Mouse (Mus musculus) heart, embryonic 12.5 days (tissue): Measurements from ENCODE around the gene Umodl1. TPM values are rescaled to one million over a fixed set of nuclear protein-coding genes. Genes with fewer than 3 reads are reported as not detected.

Experiments
- ATAC-seq: fragments of 200-750 bp; cut with Nextera tagmentation; 2 replicates; pipeline ENCODE4 v1.8.0; 2017; ENCODE audit warnings: moderate TSS enrichment, moderate library complexity; ENCODE audit not compliant: insufficient number of reproducible peaks, low FRiP score
- H3K27ac ChIP-seq: fragments of 300-500 bp; sonication (generic); 2 replicates; pipeline ENCODE4 v1.5.1; 2016; ENCODE audit warnings: mild to moderate bottlenecking, moderate library complexity; ENCODE audit not compliant: poor library complexity, severe bottlenecking
- H3K27me3 ChIP-seq: fragments of 300-500 bp; sonication (generic); replicated peaks from 2 replicates; pipeline ENCODE4 v1.6.1; 2016; ENCODE audit warnings: mild to moderate bottlenecking, moderate library complexity
- H3K36me3 ChIP-seq: fragments of 300-500 bp; sonication (generic); 2 replicates; pipeline ENCODE4 v1.6.1; 2016; ENCODE audit warnings: mild to moderate bottlenecking, moderate library complexity
- H3K4me1 ChIP-seq: fragments of 300-500 bp; sonication (generic); replicated peaks from 2 replicates; pipeline ENCODE4 v1.6.1; 2016; ENCODE audit warnings: mild to moderate bottlenecking
- H3K4me2 ChIP-seq: fragments of 300-500 bp; sonication (generic); 2 replicates; pipeline ENCODE4 v1.6.1; 2016; ENCODE audit warnings: mild to moderate bottlenecking, moderate library complexity
- H3K4me3 ChIP-seq: fragments of 300-500 bp; sonication (generic); 2 replicates; pipeline ENCODE4 v1.5.1; 2016; ENCODE audit warnings: mild to moderate bottlenecking
- H3K9ac ChIP-seq: fragments of 300-500 bp; sonication (generic); 2 replicates; pipeline ENCODE4 v1.6.1; 2016; ENCODE audit warnings: mild to moderate bottlenecking, moderate library complexity
- H3K9me3 ChIP-seq: fragments of 300-500 bp; sonication (generic); replicated peaks from 2 replicates; pipeline ENCODE4 v1.6.1; 2016; ENCODE audit warnings: mild to moderate bottlenecking, moderate library complexity
- WGBS: fragments of 180-500 bp; shearing (Covaris S2); methylation state at CpG from one replicate; pipeline ENCODE4 v1.1.7; 2016; 5-methylcytosine and 5-hydroxymethylcytosine counted together
- polyA plus RNA-seq: library from polyadenylated mRNA; unstranded; fragments of >200 nt; fragmentation: Nextera tagmentation; extraction: Ambion mirVana; gene quantifications from 2 replicates; pipeline ENCODE4 v1.2.1, GENCODE M21; 2016

Umodl1 gene
- polyA plus RNA-seq, 1 experiment from 2014 or later = not detected

DNA sequence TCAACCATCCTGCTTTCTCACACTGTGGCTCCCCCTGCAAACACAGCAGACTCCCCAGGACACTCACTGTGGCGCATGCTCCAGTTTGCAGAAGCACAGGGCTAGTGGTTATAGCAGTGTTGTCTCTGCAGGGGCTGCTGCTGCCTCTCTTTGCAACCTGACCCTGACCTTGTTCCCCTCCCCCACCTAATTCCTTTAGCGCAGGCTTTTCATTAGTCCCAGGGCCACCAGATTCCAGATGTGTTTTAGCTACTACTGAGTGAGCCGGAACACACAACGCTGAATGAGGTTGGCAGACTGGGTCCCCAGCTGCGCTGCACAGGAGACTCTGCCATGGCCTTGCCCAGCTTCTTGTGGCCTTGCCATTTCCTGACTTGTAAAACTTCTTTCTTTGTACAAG lies 46.5 kb downstream of the Umodl1 start:
- Histone ChIP-seq H3K4me1 (no peaks in the 10 kb centered on the region), H3K27me3 (peaks cover 5% of the 10 kb centered on the region; the same call in 1 of the 2 replicates), H3K27ac (no peak overlapping the region), H3K4me2 (no peak overlapping the region), H3K4me3 (no peak overlapping the region), H3K36me3 (no peaks in the 10 kb centered on the region), H3K9ac (no peak overlapping the region), H3K9me3 (no peaks in the 10 kb centered on the region)
- 33% methylated on average over 5 of the region's 5 CpGs for WGBS
- no peak for ATAC-seq

DNA sequence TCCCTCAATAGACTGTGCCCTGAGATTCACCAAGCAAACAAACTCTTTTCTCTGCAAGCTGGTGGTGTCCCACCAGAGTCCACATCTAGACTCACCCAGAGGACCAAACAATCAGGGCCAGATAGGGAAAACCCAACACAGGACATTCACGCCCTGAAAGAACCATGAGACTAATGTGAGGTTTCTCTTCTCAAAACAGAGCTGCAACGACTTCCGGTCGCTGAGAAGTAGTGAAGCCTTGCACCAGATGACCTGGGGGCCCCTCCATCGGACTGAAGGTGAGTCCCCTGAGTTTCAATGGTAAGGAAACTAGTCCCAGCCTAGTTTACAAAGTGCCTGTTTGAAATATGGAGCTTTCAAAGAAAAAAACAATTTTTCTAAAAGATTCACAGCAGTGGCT lies 48.2 kb downstream of the Umodl1 start:
- Histone ChIP-seq H3K27ac (no peak overlapping the region), H3K9me3 (no peaks in the 10 kb centered on the region), H3K36me3 (no peaks in the 10 kb centered on the region), H3K4me2 (no peak overlapping the region), H3K27me3 (no peaks in the 10 kb centered on the region), H3K4me1 (no peaks in the 10 kb centered on the region), H3K9ac (no peak overlapping the region), H3K4me3 (no peak overlapping the region)
- ATAC-seq = no peak
- WGBS = 85% methylated on average over 5 of the region's 5 CpGs

DNA sequence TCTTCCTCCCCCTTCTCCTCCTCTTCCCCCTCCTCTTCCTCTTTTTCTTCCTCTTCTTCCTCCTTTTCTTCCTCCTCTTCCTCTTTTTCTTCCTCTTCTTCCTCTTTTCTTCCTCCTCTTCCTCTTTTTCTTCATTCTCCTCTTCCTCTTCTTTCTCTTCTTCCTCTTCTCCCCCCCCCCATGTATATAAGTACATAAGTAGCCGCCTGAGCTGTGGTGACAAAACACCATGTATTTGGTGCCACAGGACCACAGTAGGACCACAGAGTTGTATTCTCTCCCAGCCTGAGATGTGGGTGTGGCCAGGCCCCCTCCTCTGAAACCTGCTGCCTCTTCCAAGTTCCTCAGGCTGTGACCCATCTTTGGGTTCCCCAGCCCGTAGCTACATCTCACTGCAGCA lies 50.8 kb downstream of the Umodl1 start:
- Histone ChIP-seq H3K9me3 (no peaks in the 10 kb centered on the region), H3K27ac (no peak overlapping the region), H3K4me2 (no peak overlapping the region), H3K36me3 (no peaks in the 10 kb centered on the region), H3K9ac (no peak overlapping the region), H3K4me1 (no peaks in the 10 kb centered on the region), H3K27me3 (no peaks in the 10 kb centered on the region), H3K4me3 (no peak overlapping the region)
- no peak for ATAC-seq
- WGBS = 70% methylated on average over 2 of the region's 2 CpGs

DNA sequence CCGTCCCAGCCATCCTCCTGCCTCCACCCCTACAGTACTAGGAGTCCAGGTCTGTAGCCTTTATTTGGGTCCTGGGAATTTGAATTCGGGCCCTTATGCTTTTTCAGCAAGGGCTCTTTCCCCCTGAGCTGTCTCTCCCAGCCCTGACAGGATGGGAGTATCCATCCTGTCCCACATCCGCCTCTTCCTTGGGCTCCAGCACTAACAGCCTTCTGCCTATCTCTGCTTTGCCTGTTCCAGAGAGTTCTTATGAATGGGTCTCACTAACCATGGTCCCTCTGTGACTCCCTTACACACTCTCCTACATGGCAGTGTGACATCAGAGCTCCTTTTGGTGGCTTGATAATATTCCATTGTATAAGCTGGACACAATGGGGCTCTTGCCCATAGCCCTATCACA lies 52.9 kb downstream of the Umodl1 start:
- Histone ChIP-seq H3K4me1 (no peaks in the 10 kb centered on the region), H3K27me3 (no peaks in the 10 kb centered on the region), H3K36me3 (no peaks in the 10 kb centered on the region), H3K9ac (no peak overlapping the region), H3K9me3 (no peaks in the 10 kb centered on the region), H3K4me2 (no peak overlapping the region), H3K4me3 (no peak overlapping the region), H3K27ac (no peak overlapping the region)
- ATAC-seq = no peak
- 62% methylated on average over 3 of the region's 3 CpGs for WGBS

DNA sequence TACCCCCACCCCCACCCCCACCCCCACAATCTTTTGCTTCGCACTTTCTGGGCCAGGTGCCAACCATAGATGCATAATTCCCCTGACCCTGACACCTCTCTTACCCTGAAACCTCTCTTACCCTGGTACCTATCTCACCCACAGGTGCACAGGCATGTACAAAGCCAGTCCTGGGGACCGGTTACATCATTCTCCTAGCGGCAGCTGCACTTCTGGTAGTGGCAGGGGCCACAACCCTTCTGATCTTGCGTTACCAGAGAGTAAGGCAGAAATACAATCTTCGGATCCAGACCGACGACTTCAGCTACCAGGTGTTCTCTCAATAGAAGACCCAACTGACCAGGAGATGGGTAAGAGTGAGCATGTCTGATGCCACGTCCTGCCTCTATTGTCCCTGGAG lies 54.0 kb downstream of the Umodl1 start:
- Histone ChIP-seq H3K9me3 (no peaks in the 10 kb centered on the region), H3K4me2 (no peak overlapping the region), H3K4me1 (no peaks in the 10 kb centered on the region), H3K27me3 (no peaks in the 10 kb centered on the region), H3K36me3 (no peaks in the 10 kb centered on the region), H3K27ac (no peak overlapping the region), H3K4me3 (no peak overlapping the region), H3K9ac (no peak overlapping the region)
- WGBS = 84% methylated on average over 8 of the region's 8 CpGs
- no peak for ATAC-seq

DNA sequence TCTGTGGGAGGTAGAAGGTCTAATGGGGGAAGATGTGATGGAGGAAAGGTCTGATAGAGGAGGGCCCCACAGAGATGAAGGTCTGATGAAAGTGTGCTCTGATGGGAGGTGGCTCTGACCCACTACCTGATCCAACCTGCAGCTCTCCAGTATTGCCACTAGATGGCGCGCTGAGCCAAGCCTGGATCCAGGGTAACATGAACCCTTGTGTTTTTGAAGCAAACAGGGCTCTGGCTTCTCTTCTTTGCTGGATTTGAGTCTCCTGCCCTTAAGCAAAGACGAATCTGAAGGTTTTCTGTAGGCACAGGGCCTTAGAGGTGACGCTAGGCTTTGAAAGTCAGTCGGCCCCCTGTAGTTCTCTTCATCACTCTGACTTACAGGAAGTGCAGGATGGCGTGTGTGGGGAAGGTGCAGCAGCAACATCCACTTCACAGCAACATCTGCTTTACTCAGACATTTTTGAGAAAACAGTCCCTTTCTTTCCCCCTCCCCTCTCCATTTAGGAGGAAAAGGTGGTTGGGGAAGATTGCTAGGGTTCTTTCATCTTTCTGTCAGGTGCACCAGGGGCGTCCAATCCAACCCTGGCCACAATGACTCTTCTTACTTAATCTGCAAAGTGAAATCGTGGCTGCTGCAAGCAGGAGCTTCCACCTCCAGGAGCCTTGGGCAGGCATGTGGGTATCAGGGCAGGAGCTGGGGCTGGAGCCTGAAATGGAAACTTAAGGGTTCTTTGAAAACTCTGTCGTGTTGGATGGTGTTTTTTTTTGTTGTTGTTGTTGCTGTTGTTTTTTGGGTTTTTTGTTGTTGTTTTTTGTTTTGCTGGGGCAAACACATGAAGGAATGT lies 57.3 kb downstream of the Umodl1 start:
- no peaks in the 10 kb centered on the region for H3K36me3 ChIP-seq
- 30% methylated on average over 9 of the region's 9 CpGs for WGBS
- H3K4me3 ChIP-seq = no peak overlapping the region
- H3K4me2 ChIP-seq = no peak overlapping the region
- H3K27me3 ChIP-seq = no peaks in the 10 kb centered on the region
- no peak overlapping the region for H3K27ac ChIP-seq
- H3K9ac ChIP-seq = no peak overlapping the region
- no peak for ATAC-seq
- H3K4me1 ChIP-seq = no peaks in the 10 kb centered on the region
- H3K9me3 ChIP-seq = 0 out of 2 replicates have a peak, but pooled peaks cover 11% of the 10 kb centered on the region

DNA sequence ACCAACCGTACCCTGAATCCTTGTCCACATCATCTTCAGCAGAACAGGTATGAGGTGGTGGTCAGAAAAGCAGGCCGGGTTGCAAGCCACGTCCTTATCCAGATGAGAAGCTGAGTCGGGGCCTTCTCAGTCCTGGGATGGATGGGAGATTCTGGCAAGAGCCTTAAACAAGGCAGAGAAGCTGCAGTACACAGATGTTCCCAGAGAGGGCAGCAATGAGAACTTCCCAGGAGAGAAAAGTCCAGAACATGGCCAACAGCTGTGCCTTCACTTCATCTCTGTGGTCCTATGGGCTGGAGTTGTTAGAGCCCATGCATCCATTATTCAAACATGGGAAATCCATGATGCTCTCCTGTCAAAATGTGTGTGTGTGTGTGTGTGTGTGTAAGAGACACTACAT lies 63.8 kb downstream of the Umodl1 start:
- Histone ChIP-seq H3K27ac (no peak overlapping the region), H3K4me1 (peaks cover 10% of the 10 kb centered on the region), H3K27me3 (no peaks in the 10 kb centered on the region), H3K9me3 (0 out of 2 replicates have a peak, but pooled peaks cover 14% of the 10 kb centered on the region), H3K9ac (no peak overlapping the region), H3K4me2 (no peak overlapping the region), H3K4me3 (no peak overlapping the region), H3K36me3 (no peaks in the 10 kb centered on the region)
- WGBS = 59% methylated on average over 4 of the region's 4 CpGs
- ATAC-seq = no peak

DNA sequence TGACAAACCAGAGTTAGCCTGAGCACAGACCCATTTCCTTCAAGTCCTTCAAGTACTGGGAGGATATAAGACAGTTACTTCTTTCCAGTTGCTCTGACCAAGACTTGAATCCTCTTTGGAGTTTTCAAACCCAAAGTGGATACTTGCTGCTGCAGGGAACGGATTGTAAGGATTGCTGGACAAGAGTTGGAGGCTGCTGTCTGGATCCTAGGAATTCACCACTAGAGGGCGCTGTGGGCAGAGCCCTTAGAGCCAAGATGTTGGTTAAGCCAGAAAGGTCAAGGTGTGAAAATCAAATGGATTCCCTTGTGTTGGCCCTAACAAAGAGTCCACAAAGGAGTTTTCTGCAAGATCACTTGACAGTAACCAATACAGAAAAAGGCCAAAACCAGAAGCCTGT lies 65.1 kb downstream of the Umodl1 start:
- no peaks in the 10 kb centered on the region for H3K36me3 ChIP-seq
- no peak for ATAC-seq
- no peak overlapping the region for H3K9ac ChIP-seq
- no peak overlapping the region for H3K4me3 ChIP-seq
- H3K4me1 ChIP-seq = peaks cover 14% of the 10 kb centered on the region
- H3K9me3 ChIP-seq = 0 out of 2 replicates have a peak, but pooled peaks cover 14% of the 10 kb centered on the region
- no peak overlapping the region for H3K27ac ChIP-seq
- no peak overlapping the region for H3K4me2 ChIP-seq
- 7% methylated on average over 2 of the region's 2 CpGs for WGBS
- H3K27me3 ChIP-seq = no peaks in the 10 kb centered on the region

DNA sequence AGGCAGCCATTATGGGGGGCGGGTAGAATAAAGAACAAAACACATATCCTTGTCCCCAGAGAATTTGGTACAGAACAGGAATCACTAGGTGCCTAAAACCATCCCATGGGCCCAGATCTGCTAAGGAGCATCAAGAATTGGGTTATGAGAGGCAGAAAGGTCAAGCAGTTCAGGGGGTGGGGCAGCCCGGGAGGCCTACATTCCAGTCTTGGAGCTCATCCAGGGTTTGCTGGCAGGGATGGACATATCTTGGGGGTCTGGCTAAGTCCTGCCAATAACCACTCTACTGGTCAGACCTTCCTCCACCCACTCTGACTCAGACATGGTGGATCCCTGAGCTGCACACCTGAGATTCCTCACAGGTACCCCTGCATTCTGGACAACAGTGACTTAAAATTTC lies 65.6 kb downstream of the Umodl1 start:
- no peak overlapping the region for H3K4me3 ChIP-seq
- H3K9me3 ChIP-seq = 0 out of 2 replicates have a peak, but pooled peaks cover 14% of the 10 kb centered on the region
- H3K4me2 ChIP-seq = no peak overlapping the region
- ATAC-seq = no peak
- no peak overlapping the region for H3K9ac ChIP-seq
- H3K27ac ChIP-seq = no peak overlapping the region
- no peaks in the 10 kb centered on the region for H3K27me3 ChIP-seq
- WGBS = 55% methylated on average over 2 of the region's 2 CpGs
- no peaks in the 10 kb centered on the region for H3K36me3 ChIP-seq
- H3K4me1 ChIP-seq = peaks cover 14% of the 10 kb centered on the region

DNA sequence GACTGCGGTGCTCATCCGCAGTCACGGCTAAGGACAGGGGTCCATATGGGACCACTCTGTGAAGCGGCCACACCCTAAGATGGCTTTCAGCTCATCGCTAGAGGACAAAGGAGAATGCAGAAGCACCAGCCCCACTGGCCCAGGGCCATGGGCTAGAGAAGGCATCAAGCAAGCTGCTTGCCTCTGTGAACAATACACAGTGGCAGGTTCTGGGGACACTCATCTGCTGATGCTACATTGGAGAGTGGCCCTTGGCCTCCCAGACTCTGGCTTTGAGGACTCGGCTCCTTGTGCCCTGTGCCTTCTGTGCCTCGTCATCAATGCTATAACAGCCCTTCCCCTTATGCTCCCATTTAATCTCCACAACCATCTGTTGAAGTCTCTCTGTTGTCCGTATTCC lies 66.8 kb downstream of the Umodl1 start:
- H3K4me2 ChIP-seq = no peak overlapping the region
- no peaks in the 10 kb centered on the region for H3K27me3 ChIP-seq
- H3K36me3 ChIP-seq = no peaks in the 10 kb centered on the region
- 0 out of 2 replicates have a peak, but pooled peaks cover 9% of the 10 kb centered on the region for H3K9me3 ChIP-seq
- WGBS = 82% methylated on average over 8 of the region's 8 CpGs
- H3K4me3 ChIP-seq = no peak overlapping the region
- H3K9ac ChIP-seq = no peak overlapping the region
- ATAC-seq = no peak
- no peak overlapping the region for H3K27ac ChIP-seq
- peaks cover 14% of the 10 kb centered on the region for H3K4me1 ChIP-seq

DNA sequence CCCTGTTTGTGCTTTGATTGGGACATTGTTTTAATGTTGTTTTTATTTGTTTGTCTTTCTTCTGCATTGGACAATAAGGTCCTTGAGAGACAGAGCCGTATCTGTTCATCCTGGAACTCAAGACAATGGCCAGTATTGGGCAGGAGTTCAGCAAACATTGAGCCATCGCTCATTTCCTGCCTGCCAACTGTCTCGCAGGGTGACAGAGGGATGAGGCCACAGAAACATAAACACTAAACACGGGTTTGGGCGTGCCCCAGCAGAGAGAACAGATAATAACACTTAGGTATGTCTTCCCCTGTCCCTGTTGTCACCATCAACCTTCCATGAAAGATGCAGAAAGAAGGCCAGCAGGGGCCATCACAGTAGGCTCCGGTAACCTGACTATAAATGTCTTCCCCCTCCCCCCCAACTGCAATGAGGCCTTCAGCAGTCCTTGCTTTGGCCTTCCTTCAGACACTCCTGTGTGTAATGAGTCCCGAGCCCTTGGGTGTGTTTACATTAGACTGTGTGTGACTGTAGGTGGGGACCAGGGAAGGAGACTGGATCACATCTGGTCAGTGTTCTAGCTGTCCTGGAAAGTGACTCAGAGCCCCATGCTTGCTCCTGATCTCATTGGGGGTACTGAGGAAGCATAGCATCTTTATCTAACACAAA lies 69.8 kb downstream of the Umodl1 start:
- no peak overlapping the region for H3K27ac ChIP-seq

More for the DNA sequence above, 69.8 kb downstream of the Umodl1 start:
- no peak for ATAC-seq
- Histone ChIP-seq H3K4me1 (peaks cover 14% of the 10 kb centered on the region), H3K9ac (no peak overlapping the region), H3K27me3 (no peaks in the 10 kb centered on the region), H3K36me3 (no peaks in the 10 kb centered on the region), H3K4me2 (no peak overlapping the region), H3K9me3 (no peaks in the 10 kb centered on the region), H3K4me3 (no peak overlapping the region)
- 57% methylated on average over 7 of the region's 7 CpGs for WGBS
